Comparison of ENCODE assay signal across 8 mouse cellular contexts in genomic region chr16:96126684-96127171, GRCm38 (mm10). TPM values are rescaled to one million over a fixed set of nuclear protein-coding genes. Genes with fewer than 3 reads are reported as not detected.
DNase-seq lines count a peak whose midpoint lies in the region; ATAC-seq lines count a peak whose summit lies in the region.

No protein-coding gene starts in this region.

- H3K4me2 ChIP-seq in heart, embryonic 15.5 days, result peak overlapping the region; percentile 73
- H3K4me2 ChIP-seq in liver, embryonic 13.5 days, result peak overlapping the region; percentile 91
- peak overlapping the region; percentile 90 for H3K4me2 ChIP-seq in neural tube, embryonic 13.5 days

- H3K27me3 ChIP-seq in heart, embryonic 15.5 days, result no peaks in the 10 kb centered on the region
- H3K27me3 ChIP-seq in liver, embryonic 13.5 days, result peaks cover 13% of the 10 kb centered on the region
- H3K27me3 ChIP-seq in neural tube, embryonic 13.5 days, result no peaks in the 10 kb centered on the region

- peak overlapping the region; percentile 99 for H3K4me3 ChIP-seq in heart, embryonic 15.5 days
- peak overlapping the region; percentile 79 for H3K4me3 ChIP-seq in liver, embryonic 13.5 days (replicated peaks)
- peak overlapping the region; percentile 96 for H3K4me3 ChIP-seq in neural tube, embryonic 13.5 days

- DNase-seq in adrenal gland, adult 18-20 months (ENCODE audit: low spot score in 2 of 2), result peak; percentile 29 to 38
- no peak for DNase-seq in adrenal gland, postnatal 10 days
- DNase-seq in thymus, postnatal 0 days (ENCODE audit: low spot score), result peak; percentile 7
- no peak for DNase-seq in thymus, postnatal 36 days
- DNase-seq in liver, embryonic 13.5 days, result no peak
- no peak for DNase-seq in left cerebral cortex, adult 11 months (ENCODE audit: low spot score)

- peak overlapping the region; percentile 99 for H3K27ac ChIP-seq in heart, embryonic 15.5 days
- H3K27ac ChIP-seq in liver, embryonic 13.5 days, result peak overlapping the region; percentile 73
- H3K27ac ChIP-seq in neural tube, embryonic 13.5 days (replicated peaks), result peak overlapping the region; percentile 99

- peaks cover 41% of the 10 kb centered on the region for H3K36me3 ChIP-seq in heart, embryonic 15.5 days
- peaks cover 35% of the 10 kb centered on the region for H3K36me3 ChIP-seq in liver, embryonic 13.5 days
- peaks cover 46% of the 10 kb centered on the region for H3K36me3 ChIP-seq in neural tube, embryonic 13.5 days

- H3K9ac ChIP-seq in heart, embryonic 15.5 days, result peak overlapping the region; percentile 97
- peak overlapping the region; percentile 84 for H3K9ac ChIP-seq in liver, embryonic 13.5 days
- H3K9ac ChIP-seq in neural tube, embryonic 13.5 days, result peak overlapping the region; percentile 99

- peaks cover 26% of the 10 kb centered on the region for H3K4me1 ChIP-seq in heart, embryonic 15.5 days (replicated peaks)
- peaks cover 40% of the 10 kb centered on the region for H3K4me1 ChIP-seq in liver, embryonic 13.5 days (replicated peaks)
- H3K4me1 ChIP-seq in neural tube, embryonic 13.5 days (replicated peaks), result peaks cover 40% of the 10 kb centered on the region

- no peaks in the 10 kb centered on the region for H3K9me3 ChIP-seq in heart, embryonic 15.5 days (replicated peaks)
- H3K9me3 ChIP-seq in liver, embryonic 13.5 days (replicated peaks), result no peaks in the 10 kb centered on the region
- no peaks in the 10 kb centered on the region for H3K9me3 ChIP-seq in neural tube, embryonic 13.5 days

- ATAC-seq in heart, embryonic 15.5 days (replicated peaks; ENCODE audit: insufficient number of reproducible peaks, insufficient read depth, low FRiP score, low read depth), result no peak
- ATAC-seq in liver, embryonic 13.5 days (ENCODE audit: low read depth), result no peak
- no peak for ATAC-seq in neural tube, embryonic 13.5 days (ENCODE audit: low read depth)

- WGBS in heart, embryonic 15.5 days, result 2% methylated on average over 19 of the region's 19 CpGs
- WGBS in liver, embryonic 13.5 days (ENCODE audit: insufficient replicate concordance), result 3% methylated on average over 19 of the region's 19 CpGs
- WGBS in neural tube, embryonic 13.5 days, result 10% methylated on average over 19 of the region's 19 CpGs

RNA-seq across cellular contexts. Expression of gene Hmgn1, which starts 0.8 kb away (rescaled TPM):
- total RNA-seq in adrenal gland, adult 18-20 months (2021), result 100 to 1,000 TPM; 209 to 228 TPM
- total RNA-seq in adrenal gland, postnatal 10 days (2021), result 100 to 1,000 TPM; 206 to 208 TPM
- 380 and 399 TPM in 2 replicates for polyA plus RNA-seq in thymus, postnatal 0 days (2015; fragmentation: Nextera tagmentation; extraction: Ambion mirVana)
- 289 and 315 TPM in 2 replicates for polyA plus RNA-seq in heart, embryonic 15.5 days (2015; fragmentation: Nextera tagmentation; extraction: Ambion mirVana)
- polyA plus RNA-seq in liver, embryonic 13.5 days (2015; fragmentation: Nextera tagmentation; extraction: Ambion mirVana), result 173 and 234 TPM in 2 replicates
- 441 and 519 TPM in 2 replicates for polyA plus RNA-seq in neural tube, embryonic 13.5 days (2015; fragmentation: Nextera tagmentation; extraction: Ambion mirVana)

RNA-seq across cellular contexts. Expression of gene Wrb, which starts 18.5 kb away (rescaled TPM):
- total RNA-seq in adrenal gland, adult 18-20 months (2021), result 10 to 100 TPM; 32.5 to 33.0 TPM
- total RNA-seq in adrenal gland, postnatal 10 days (2021), result 10 to 100 TPM; 21.6 to 25.6 TPM
- polyA plus RNA-seq in thymus, postnatal 0 days (2015; fragmentation: Nextera tagmentation; extraction: Ambion mirVana), result 26.3 and 26.8 TPM in 2 replicates
- 49.2 and 52.8 TPM in 2 replicates for polyA plus RNA-seq in heart, embryonic 15.5 days (2015; fragmentation: Nextera tagmentation; extraction: Ambion mirVana)
- 19.1 and 22.4 TPM in 2 replicates for polyA plus RNA-seq in liver, embryonic 13.5 days (2015; fragmentation: Nextera tagmentation; extraction: Ambion mirVana)
- 157 and 162 TPM in 2 replicates for polyA plus RNA-seq in neural tube, embryonic 13.5 days (2015; fragmentation: Nextera tagmentation; extraction: Ambion mirVana)

RNA-seq across cellular contexts. Expression of gene Brwd1, which starts 44.4 kb away (rescaled TPM):
- 10 to 100 TPM; 60.7 to 62.5 TPM for total RNA-seq in adrenal gland, adult 18-20 months (2021)
- total RNA-seq in adrenal gland, postnatal 10 days (2021), result 10 to 100 TPM; 67.0 to 85.9 TPM
- 56.8 and 62.9 TPM in 2 replicates for polyA plus RNA-seq in thymus, postnatal 0 days (2015; fragmentation: Nextera tagmentation; extraction: Ambion mirVana)
- polyA plus RNA-seq in heart, embryonic 15.5 days (2015; fragmentation: Nextera tagmentation; extraction: Ambion mirVana), result 63.6 and 68.1 TPM in 2 replicates
- polyA plus RNA-seq in liver, embryonic 13.5 days (2015; fragmentation: Nextera tagmentation; extraction: Ambion mirVana), result 15.1 and 16.2 TPM in 2 replicates
- polyA plus RNA-seq in neural tube, embryonic 13.5 days (2015; fragmentation: Nextera tagmentation; extraction: Ambion mirVana), result 249 and 258 TPM in 2 replicates

Comparison
In these comparisons a context has a peak if more than half of its experiments do, and no peak if none do; other contexts are left out.
1. DNase-seq: peak in adrenal gland, adult 18-20 months (2 of 2) and thymus, postnatal 0 days (single experiment); none in adrenal gland, postnatal 10 days (single experiment), thymus, postnatal 36 days (0 of 2), liver, embryonic 13.5 days (single experiment) and left cerebral cortex, adult 11 months (single experiment).
2. Peak in every context shown above with its lines, with median percentiles within 50 percentile points of each other: H3K27ac ChIP-seq, H3K4me2 ChIP-seq, H3K4me3 ChIP-seq and H3K9ac ChIP-seq.